In the genomic region with DNA sequence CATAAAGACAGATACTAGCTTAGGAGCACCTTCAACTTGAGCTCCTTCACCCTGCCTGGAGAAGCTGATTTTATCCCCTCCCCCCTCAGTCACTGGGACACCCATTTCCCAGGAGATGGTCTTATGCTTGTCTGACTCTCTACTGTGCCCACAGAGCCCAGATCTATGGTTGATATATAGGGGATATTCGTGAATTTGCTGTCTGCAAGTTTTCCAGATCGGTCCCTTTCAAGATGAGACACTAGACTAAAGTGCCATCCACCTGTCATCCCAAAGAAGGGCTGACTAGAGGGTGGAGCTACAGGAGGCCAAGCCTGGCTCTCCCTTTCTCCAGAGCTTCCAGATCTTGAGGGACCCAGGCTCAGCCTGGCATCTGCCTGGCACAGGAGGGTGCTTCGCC, we compare ENCODE assay signal across 17 mouse cellular contexts. TPM values are rescaled to one million over a fixed set of nuclear protein-coding genes. Genes with fewer than 3 reads are reported as not detected.
DNase-seq lines count a peak whose midpoint lies in the region; ATAC-seq lines count a peak whose summit lies in the region.
"Had no signal": no experiment of that assay in that cellular context is flagged by ENCODE, and none has a peak within 500 bp of the region (broad histone marks: within the 10 kb centered on the region; RNA-seq: fewer than 3 reads in every experiment).

No protein-coding gene starts in this region.

- no peak overlapping the region for H3K4me2 ChIP-seq in hindbrain, embryonic 12.5 days (replicated peaks)
- peak overlapping the region; percentile 82 for H3K4me2 ChIP-seq in liver, embryonic 12.5 days
- no peak overlapping the region for H3K4me2 ChIP-seq in embryonic facial prominence, embryonic 13.5 days
- H3K4me2 ChIP-seq in liver, embryonic 13.5 days, result 0 out of 2 replicates have a peak overlapping the region, but pooled peaks have one; percentile 82

- H3K4me1 ChIP-seq in hindbrain, embryonic 10.5 days (replicated peaks), result peaks cover 68% of the 10 kb centered on the region
- H3K4me1 ChIP-seq in hindbrain, embryonic 12.5 days, result peaks cover 50% of the 10 kb centered on the region
- H3K4me1 ChIP-seq in liver, embryonic 12.5 days, result peaks cover 74% of the 10 kb centered on the region
- H3K4me1 ChIP-seq in embryonic facial prominence, embryonic 13.5 days, result peaks cover 59% of the 10 kb centered on the region
- H3K4me1 ChIP-seq in liver, embryonic 13.5 days (replicated peaks), result peaks cover 75% of the 10 kb centered on the region

- no peak for DNase-seq in hindbrain, embryonic 10.5 days (ENCODE audit: low spot score)
- DNase-seq in liver, result no peak
- DNase-seq in liver, embryonic 13.5 days, result no peak
- DNase-seq in layer of hippocampus, adult 18-20 months (ENCODE audit: low spot score in 2 of 2), result no peak
- no peak for DNase-seq in layer of hippocampus, adult 9-11 months
- DNase-seq: cerebellum, postnatal 25 days; gastrocnemius, postnatal 10 days; kidney, adult 11 months; layer of hippocampus, postnatal 36 days; right cerebral cortex, postnatal 14 days; thymus, postnatal 36 days had no signal

- no peak for ATAC-seq in hindbrain, embryonic 12.5 days (ENCODE audit: low FRiP score)
- no peak for ATAC-seq in liver, embryonic 12.5 days
- no peak for ATAC-seq in embryonic facial prominence, embryonic 13.5 days (ENCODE audit: insufficient number of reproducible peaks, insufficient read depth, low FRiP score, low TSS enrichment, low read depth)
- no peak for ATAC-seq in liver, embryonic 13.5 days (ENCODE audit: low read depth)

- no peak overlapping the region for H3K9ac ChIP-seq in hindbrain, embryonic 12.5 days
- 0 out of 2 replicates have a peak overlapping the region, but pooled peaks have one; percentile 81 for H3K9ac ChIP-seq in liver, embryonic 12.5 days
- peak overlapping the region; percentile 47 for H3K9ac ChIP-seq in embryonic facial prominence, embryonic 13.5 days
- H3K9ac ChIP-seq in liver, embryonic 13.5 days, result 0 out of 2 replicates have a peak overlapping the region, but pooled peaks have one; percentile 28
- H3K9ac ChIP-seq: liver, embryonic 14.5 days had no signal

- H3K36me3 ChIP-seq in hindbrain, embryonic 10.5 days, result peaks cover 26% of the 10 kb centered on the region
- H3K36me3 ChIP-seq in hindbrain, embryonic 12.5 days, result 0 out of 2 replicates have a peak, but pooled peaks cover 10% of the 10 kb centered on the region
- H3K36me3 ChIP-seq in liver, embryonic 12.5 days, result peaks cover 22% of the 10 kb centered on the region
- peaks cover 19% of the 10 kb centered on the region for H3K36me3 ChIP-seq in embryonic facial prominence, embryonic 13.5 days
- H3K36me3 ChIP-seq in liver, embryonic 13.5 days, result peaks cover 23% of the 10 kb centered on the region

- WGBS in hindbrain, embryonic 10.5 days, result 68% methylated on average over 3 of the region's 3 CpGs
- 77% methylated on average over 3 of the region's 3 CpGs for WGBS in hindbrain, embryonic 12.5 days
- 45% methylated on average over 3 of the region's 3 CpGs for whole genome bisulfite sequencing in liver, embryonic 12.5 days (ENCODE audit: insufficient replicate concordance)
- 69% methylated on average over 3 of the region's 3 CpGs for whole genome bisulfite sequencing in embryonic facial prominence, embryonic 13.5 days
- 39% methylated on average over 3 of the region's 3 CpGs for WGBS in liver, embryonic 13.5 days (ENCODE audit: insufficient replicate concordance)

- 0 out of 2 replicates have a peak overlapping the region, but pooled peaks have one; percentile 84 for H3K4me3 ChIP-seq in hindbrain, embryonic 10.5 days
- no peak overlapping the region for H3K4me3 ChIP-seq in hindbrain, embryonic 12.5 days
- H3K4me3 ChIP-seq in liver, embryonic 12.5 days, result no peak overlapping the region
- H3K4me3 ChIP-seq in embryonic facial prominence, embryonic 13.5 days, result no peak overlapping the region
- no peak overlapping the region for H3K4me3 ChIP-seq in liver, embryonic 13.5 days (replicated peaks)

- no peaks in the 10 kb centered on the region for H3K27me3 ChIP-seq in hindbrain, embryonic 10.5 days (ENCODE audit: insufficient read depth, poor library complexity, severe bottlenecking)
- H3K27me3 ChIP-seq in hindbrain, embryonic 12.5 days, result no peaks in the 10 kb centered on the region
- H3K27me3 ChIP-seq in liver, embryonic 12.5 days (replicated peaks), result no peaks in the 10 kb centered on the region
- no peaks in the 10 kb centered on the region for H3K27me3 ChIP-seq in embryonic facial prominence, embryonic 13.5 days
- H3K27me3 ChIP-seq in liver, embryonic 13.5 days, result no peaks in the 10 kb centered on the region

- no peak overlapping the region for H3K27ac ChIP-seq in hindbrain, embryonic 10.5 days
- H3K27ac ChIP-seq in hindbrain, embryonic 12.5 days, result no peak overlapping the region
- peak overlapping the region; percentile 88 for H3K27ac ChIP-seq in liver, embryonic 12.5 days
- no peak overlapping the region for H3K27ac ChIP-seq in embryonic facial prominence, embryonic 13.5 days
- H3K27ac ChIP-seq in liver, embryonic 13.5 days, result peak overlapping the region; percentile 90; the same call in 1 of the 2 replicates

- no peaks in the 10 kb centered on the region for H3K9me3 ChIP-seq in hindbrain, embryonic 10.5 days
- no peaks in the 10 kb centered on the region for H3K9me3 ChIP-seq in hindbrain, embryonic 12.5 days (replicated peaks)
- no peaks in the 10 kb centered on the region for H3K9me3 ChIP-seq in liver, embryonic 12.5 days (replicated peaks)
- no peaks in the 10 kb centered on the region for H3K9me3 ChIP-seq in embryonic facial prominence, embryonic 13.5 days
- H3K9me3 ChIP-seq in liver, embryonic 13.5 days (replicated peaks), result no peaks in the 10 kb centered on the region
- H3K9me3 ChIP-seq: megakaryocyte, embryonic 14.5 days had no signal

RNA-seq across cellular contexts. Expression of a gene that starts 2.9 kb away (rescaled TPM):
- 1.8 and 3.0 TPM in 2 replicates for polyA plus RNA-seq in hindbrain, embryonic 10.5 days (2016; fragmentation: Nextera tagmentation; extraction: Ambion mirVana)
- 2.1 and 2.8 TPM in 2 replicates for polyA plus RNA-seq in hindbrain, embryonic 12.5 days (2016; fragmentation: Nextera tagmentation; extraction: Ambion mirVana)
- 1.3 and 1.9 TPM in 2 replicates for polyA plus RNA-seq in liver, embryonic 12.5 days (2016; fragmentation: Nextera tagmentation; extraction: Ambion mirVana)
- polyA plus RNA-seq in embryonic facial prominence, embryonic 13.5 days (2015; fragmentation: Nextera tagmentation; extraction: Ambion mirVana), result 2.8 and 3.3 TPM in 2 replicates
- 0.88 and 0.99 TPM in 2 replicates for polyA plus RNA-seq in liver, embryonic 13.5 days (2015; fragmentation: Nextera tagmentation; extraction: Ambion mirVana)
- 10 to 100 TPM; 69.7 to 75.6 TPM for total RNA-seq in layer of hippocampus, adult 18-20 months (2021)

RNA-seq across cellular contexts. Expression of a gene that starts 3.3 kb away (rescaled TPM):
- polyA plus RNA-seq in hindbrain, embryonic 10.5 days (2016; fragmentation: Nextera tagmentation; extraction: Ambion mirVana), result 93.6 and 96.4 TPM in 2 replicates
- polyA plus RNA-seq in hindbrain, embryonic 12.5 days (2016; fragmentation: Nextera tagmentation; extraction: Ambion mirVana), result 86.5 and 87.0 TPM in 2 replicates
- 52.2 and 55.4 TPM in 2 replicates for polyA plus RNA-seq in liver, embryonic 12.5 days (2016; fragmentation: Nextera tagmentation; extraction: Ambion mirVana)
- 96.1 and 97.1 TPM in 2 replicates for polyA plus RNA-seq in embryonic facial prominence, embryonic 13.5 days (2015; fragmentation: Nextera tagmentation; extraction: Ambion mirVana)
- 40.7 and 43.9 TPM in 2 replicates for polyA plus RNA-seq in liver, embryonic 13.5 days (2015; fragmentation: Nextera tagmentation; extraction: Ambion mirVana)
- 10 to 100 TPM; 79.3 to 84.6 TPM for total RNA-seq in layer of hippocampus, adult 18-20 months (2021)

RNA-seq across cellular contexts. Expression of a gene that starts 18.6 kb away (rescaled TPM):
- 11.9 and 21.7 TPM in 2 replicates for polyA plus RNA-seq in hindbrain, embryonic 10.5 days (2016; fragmentation: Nextera tagmentation; extraction: Ambion mirVana)
- polyA plus RNA-seq in hindbrain, embryonic 12.5 days (2016; fragmentation: Nextera tagmentation; extraction: Ambion mirVana), result 20.5 and 25.5 TPM in 2 replicates
- polyA plus RNA-seq in liver, embryonic 12.5 days (2016; fragmentation: Nextera tagmentation; extraction: Ambion mirVana), result 6.0 and 6.5 TPM in 2 replicates
- 24.1 and 30.6 TPM in 2 replicates for polyA plus RNA-seq in embryonic facial prominence, embryonic 13.5 days (2015; fragmentation: Nextera tagmentation; extraction: Ambion mirVana)
- 2.2 and 3.3 TPM in 2 replicates for polyA plus RNA-seq in liver, embryonic 13.5 days (2015; fragmentation: Nextera tagmentation; extraction: Ambion mirVana)
- total RNA-seq in layer of hippocampus, adult 18-20 months (2021), result 10 to 100 TPM; 78.8 to 80.0 TPM

RNA-seq across cellular contexts. Expression of a gene that starts 42.7 kb away (rescaled TPM):
- polyA plus RNA-seq in hindbrain, embryonic 10.5 days (2016; fragmentation: Nextera tagmentation; extraction: Ambion mirVana), result 6.8 and 10.2 TPM in 2 replicates
- polyA plus RNA-seq in hindbrain, embryonic 12.5 days (2016; fragmentation: Nextera tagmentation; extraction: Ambion mirVana), result 24.2 and 25.0 TPM in 2 replicates
- polyA plus RNA-seq in liver, embryonic 12.5 days (2016; fragmentation: Nextera tagmentation; extraction: Ambion mirVana), result 0.14 and 0.32 TPM in 2 replicates
- polyA plus RNA-seq in embryonic facial prominence, embryonic 13.5 days (2015; fragmentation: Nextera tagmentation; extraction: Ambion mirVana), result 3.5 and 5.4 TPM in 2 replicates
- 0.15 and 0.20 TPM in 2 replicates for polyA plus RNA-seq in liver, embryonic 13.5 days (2015; fragmentation: Nextera tagmentation; extraction: Ambion mirVana)
- total RNA-seq in layer of hippocampus, adult 18-20 months (2021), result 100 to 1,000 TPM; 153 to 157 TPM
- polyA plus RNA-seq: erythroblast, embryonic 14.5 days had no signal

RNA-seq across cellular contexts. Expression of a gene that starts 52.2 kb away (rescaled TPM):
- polyA plus RNA-seq in hindbrain, embryonic 10.5 days (2016; fragmentation: Nextera tagmentation; extraction: Ambion mirVana), result 35.1 and 36.0 TPM in 2 replicates
- polyA plus RNA-seq in hindbrain, embryonic 12.5 days (2016; fragmentation: Nextera tagmentation; extraction: Ambion mirVana), result 35.2 and 36.9 TPM in 2 replicates
- polyA plus RNA-seq in liver, embryonic 12.5 days (2016; fragmentation: Nextera tagmentation; extraction: Ambion mirVana), result 17.2 and 19.4 TPM in 2 replicates
- 32.5 and 33.2 TPM in 2 replicates for polyA plus RNA-seq in embryonic facial prominence, embryonic 13.5 days (2015; fragmentation: Nextera tagmentation; extraction: Ambion mirVana)
- polyA plus RNA-seq in liver, embryonic 13.5 days (2015; fragmentation: Nextera tagmentation; extraction: Ambion mirVana), result 11.7 and 13.8 TPM in 2 replicates
- total RNA-seq in layer of hippocampus, adult 18-20 months (2021), result 10 to 100 TPM; 42.5 to 42.9 TPM

Comparison
In these comparisons a context has a peak if more than half of its experiments do, and no peak if none do; other contexts are left out.
1. H3K27ac ChIP-seq: peak in liver, embryonic 12.5 days (single experiment) and liver, embryonic 13.5 days (single experiment); none in hindbrain, embryonic 10.5 days (single experiment), hindbrain, embryonic 12.5 days (single experiment) and embryonic facial prominence, embryonic 13.5 days (single experiment).
2. H3K4me2 ChIP-seq: peak in liver, embryonic 12.5 days (single experiment) and liver, embryonic 13.5 days (single experiment); none in hindbrain, embryonic 12.5 days (single experiment) and embryonic facial prominence, embryonic 13.5 days (single experiment).